Mouse (Mus musculus): ENCODE results near the gene Ebf3. TPM values are rescaled to one million over a fixed set of nuclear protein-coding genes. Genes with fewer than 3 reads are reported as not detected.

Gene Ebf3
- total RNA-seq, 1 experiment from 2014 or later = not detected

- no peak for ATAC-seq (replicated peaks; ENCODE audit: insufficient number of reproducible peaks, low FRiP score, low TSS enrichment, poor library complexity, severe bottlenecking)
Observed at GRCm38 (mm10) chr7:137147101-137147500, 167.1 kb downstream of the Ebf3 start.

Other genes starting within 250 kb of the Ebf3 start
- 18.2 to 26.9 TPM (median 23.7 TPM) in 3 replicates for gene 9430038I01Rik, start 96.3 kb upstream of the Ebf3 start, total RNA-seq (2017)
- gene Glrx3, start 123.2 kb upstream of the Ebf3 start, total RNA-seq (2017) = 83.6 to 87.3 TPM (median 86.3 TPM) in 3 replicates